Mouse (Mus musculus): ENCODE measurements around the gene Hspb6.

Gene Hspb6

DNA sequence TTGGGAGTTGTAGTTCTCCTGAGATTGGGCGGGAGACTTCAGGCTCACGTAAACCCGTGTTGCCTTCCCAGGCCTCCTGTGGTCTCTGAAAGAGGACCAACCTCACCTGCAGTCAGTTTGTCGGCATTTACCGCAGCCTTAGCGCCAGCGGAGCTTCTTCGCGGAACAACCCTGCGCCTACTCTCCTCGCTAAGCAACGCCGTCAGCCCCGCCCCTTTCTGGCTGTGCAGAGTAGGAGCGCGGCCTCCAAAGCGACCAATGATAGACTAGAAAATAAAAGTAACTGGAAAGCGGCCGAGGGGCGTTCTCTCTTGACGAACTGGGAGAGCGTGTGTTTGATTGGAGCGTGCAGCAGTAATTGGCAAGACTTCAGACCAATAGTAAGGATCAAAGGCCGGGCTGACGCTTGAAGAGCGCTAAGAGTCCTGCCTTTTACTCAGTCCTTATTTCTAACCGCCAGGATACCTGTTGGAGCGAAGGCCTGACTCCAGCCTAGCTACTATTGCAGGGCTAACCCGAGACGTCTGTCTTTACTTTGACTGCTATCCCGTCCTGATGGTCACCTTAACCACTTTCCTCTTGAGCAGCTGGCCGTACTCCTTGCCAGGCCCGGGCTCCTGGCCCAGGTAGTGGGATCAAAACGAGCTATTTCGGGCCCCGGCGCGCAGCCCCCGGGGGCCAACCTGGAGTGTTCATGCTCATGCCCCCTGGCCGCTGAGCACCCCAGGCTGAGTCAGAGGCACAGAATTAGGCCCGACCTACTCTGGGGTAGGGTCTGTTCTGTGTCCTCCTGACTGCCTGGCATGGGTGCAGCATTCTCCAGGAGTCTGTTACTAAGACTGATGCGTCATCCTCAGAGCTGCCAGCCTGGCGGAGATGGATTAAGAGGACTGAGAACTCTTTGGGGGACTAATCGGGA is at the start of gene Hspb6, which contains the start of gene Proser3:
Hspb6 (plus strand) TSS at position 77 of the 919 bp plus-strand sequence.
Proser3 (minus strand) TSS at position 198 of the 919 bp plus-strand sequence.
- in situ Hi-C loops (cut with MboI; ENCODE audit: unreplicated experiment in 2 of 2), result no loop called here

DNA sequence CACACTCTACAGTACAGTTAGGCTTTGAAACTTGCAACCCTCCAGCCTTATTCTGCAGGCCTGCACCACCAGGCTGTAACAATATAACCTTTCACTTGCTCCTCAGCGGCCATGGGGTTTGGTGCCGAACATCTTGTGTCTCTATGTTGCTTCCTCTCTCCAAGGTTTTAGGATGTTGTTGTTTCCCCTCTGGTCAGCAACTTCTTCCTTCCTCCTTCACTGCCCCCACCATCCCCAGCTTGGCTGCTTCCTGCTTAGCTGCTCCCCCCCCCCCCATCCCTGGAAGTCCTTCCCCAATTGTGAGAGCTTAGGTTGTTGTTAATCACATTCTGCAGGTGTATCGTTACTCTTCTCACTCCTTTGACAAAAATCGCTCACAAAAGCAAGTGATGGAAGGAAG is 43.9 kb upstream of the Hspb6 start:
- in situ Hi-C loops (cut with MboI; ENCODE audit: unreplicated experiment in 2 of 2), result no loop called here

DNA sequence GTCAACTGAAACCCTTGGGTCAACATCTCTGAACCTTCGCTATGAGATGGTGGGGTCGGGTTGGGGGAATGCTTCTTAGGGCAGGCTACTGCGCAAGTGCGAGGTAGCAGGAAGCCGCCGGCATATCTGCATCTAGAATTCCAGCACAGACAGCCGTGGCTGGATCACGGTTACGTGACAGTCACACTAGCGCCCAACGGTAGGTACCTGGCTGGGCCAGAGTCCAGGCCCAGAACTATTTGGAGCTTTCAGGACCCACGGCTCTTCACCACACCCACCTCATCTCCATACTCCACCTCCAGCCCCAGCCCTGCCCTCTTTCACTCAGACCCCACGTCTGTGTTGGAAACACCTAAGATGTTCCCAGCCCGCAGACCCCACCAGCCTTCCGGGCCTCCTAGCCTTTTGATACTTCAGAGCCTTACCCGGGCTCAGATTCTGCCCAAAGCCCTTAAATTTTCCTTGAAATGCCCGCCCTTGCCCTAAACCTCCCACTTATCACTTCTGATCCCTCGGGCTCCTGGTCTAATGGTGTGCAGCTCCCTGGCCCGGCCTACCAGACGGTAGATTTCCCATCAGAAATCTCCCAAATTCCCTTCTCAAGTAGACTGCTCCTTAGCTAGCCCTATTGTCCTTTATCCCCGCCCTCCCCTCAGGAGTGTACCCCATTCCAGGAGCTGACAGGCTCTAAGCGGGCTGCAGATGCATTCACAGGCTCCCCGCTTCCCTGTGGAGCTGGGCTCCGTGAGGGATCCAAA is 36.8 kb upstream of the Hspb6 start:
- in situ Hi-C loops (cut with MboI; ENCODE audit: unreplicated experiment in 2 of 2), result no loop called here

DNA sequence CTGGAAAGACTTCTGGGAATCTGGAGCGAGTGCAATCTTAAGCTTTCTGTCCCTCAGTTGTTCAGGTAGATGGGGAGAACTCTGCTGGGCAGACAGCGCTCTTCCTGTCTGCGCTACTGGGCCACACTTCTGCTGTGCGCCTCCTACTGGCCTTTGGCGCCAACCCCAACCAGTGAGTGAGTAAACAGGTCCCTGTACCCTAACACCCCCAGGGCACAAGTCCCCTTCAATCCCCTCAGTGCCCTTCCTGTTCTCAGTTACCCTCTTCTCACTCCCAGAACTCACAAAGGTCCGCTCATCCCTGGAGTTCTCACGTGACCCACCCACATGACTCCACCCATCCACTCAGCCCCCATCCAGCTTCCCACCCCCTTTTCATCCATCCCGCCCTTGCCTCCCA is 33.7 kb upstream of the Hspb6 start:
- in situ Hi-C loops (cut with MboI; ENCODE audit: unreplicated experiment in 2 of 2), result no loop called here

DNA sequence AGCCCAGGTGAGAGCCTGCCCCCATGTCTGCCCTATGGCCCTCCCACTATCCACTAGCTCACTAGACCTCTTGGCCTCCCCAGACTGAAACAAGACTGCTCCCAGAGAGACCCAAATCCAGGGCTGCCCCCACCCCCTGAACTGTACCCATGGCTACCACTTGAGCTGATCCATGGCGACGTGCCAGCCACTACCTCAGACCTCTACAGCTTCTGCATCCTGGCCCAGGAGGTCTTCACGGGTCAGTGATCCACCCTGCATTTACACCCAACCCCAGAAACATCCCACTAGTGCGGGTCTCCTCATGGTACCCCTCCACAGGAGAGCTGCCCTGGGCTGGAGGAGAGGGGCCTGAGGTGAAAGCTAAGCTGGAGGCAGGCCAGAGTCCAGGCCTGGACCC is 31.6 kb upstream of the Hspb6 start:
- in situ Hi-C loops (cut with MboI; ENCODE audit: unreplicated experiment in 2 of 2), result no loop called here

DNA sequence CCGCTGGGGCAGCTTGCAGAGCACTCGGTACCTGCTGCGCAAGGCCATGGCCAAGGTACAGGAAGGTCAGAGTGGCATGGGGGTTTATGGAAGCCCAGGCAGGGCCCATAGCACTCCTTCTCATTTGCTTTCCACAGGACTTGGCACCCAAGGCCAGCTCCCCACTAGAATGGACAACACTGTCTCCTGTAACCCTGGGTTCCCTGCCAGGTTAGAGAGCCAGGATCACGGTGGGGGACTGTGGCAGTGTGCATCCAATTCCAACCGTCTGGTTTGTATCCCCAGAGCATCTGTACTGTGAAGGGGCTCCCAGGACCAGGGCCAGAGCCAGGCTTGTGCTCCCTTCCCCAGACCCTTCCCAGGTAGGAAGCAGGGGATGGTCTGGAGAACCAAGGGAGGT is 31.1 kb upstream of the Hspb6 start:
- in situ Hi-C loops (cut with MboI; ENCODE audit: unreplicated experiment in 2 of 2), result no loop called here

DNA sequence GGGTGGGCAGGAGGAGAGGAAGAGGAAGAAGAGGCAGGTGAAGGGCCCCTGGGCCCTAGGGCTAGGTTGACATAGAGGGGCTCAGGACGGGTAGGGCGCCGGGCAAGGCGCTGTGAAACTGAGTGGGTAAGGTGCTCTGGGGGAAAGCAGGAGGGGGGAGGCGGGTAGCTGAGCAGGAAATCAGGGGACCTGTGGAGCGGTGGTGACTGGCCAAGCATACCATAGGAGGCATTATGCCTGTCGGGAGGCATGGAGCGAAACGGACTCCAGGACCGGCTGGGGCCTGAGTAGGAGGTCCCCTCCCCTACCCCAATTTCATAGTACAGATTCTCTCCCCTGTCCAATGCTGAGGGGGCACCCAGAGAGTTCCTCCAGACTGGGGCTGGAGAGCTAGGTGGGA is 29.1 kb upstream of the Hspb6 start:
- in situ Hi-C loops (cut with MboI; ENCODE audit: unreplicated experiment in 2 of 2), result no loop called here

DNA sequence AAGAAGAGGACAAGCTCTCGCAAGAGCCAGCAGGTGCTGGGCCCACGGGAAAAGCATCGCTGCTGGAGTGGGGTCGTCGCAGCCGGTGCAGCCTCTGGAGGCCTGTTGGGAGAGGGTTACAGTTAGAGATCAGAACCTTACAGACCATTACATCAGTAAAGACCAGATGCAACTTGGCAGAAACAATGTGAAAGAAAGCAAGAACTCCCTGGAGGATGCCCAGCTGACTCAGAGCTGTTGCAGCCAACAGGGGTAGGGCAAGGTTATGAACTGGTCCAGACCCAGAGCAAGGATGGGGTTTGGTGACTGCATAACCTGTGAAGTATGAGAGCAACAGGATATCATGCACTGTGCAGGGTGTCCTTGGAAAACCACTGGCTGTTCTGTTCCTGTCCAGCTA is 27.5 kb upstream of the Hspb6 start:
- in situ Hi-C loops (cut with MboI; ENCODE audit: unreplicated experiment in 2 of 2), result no loop called here

DNA sequence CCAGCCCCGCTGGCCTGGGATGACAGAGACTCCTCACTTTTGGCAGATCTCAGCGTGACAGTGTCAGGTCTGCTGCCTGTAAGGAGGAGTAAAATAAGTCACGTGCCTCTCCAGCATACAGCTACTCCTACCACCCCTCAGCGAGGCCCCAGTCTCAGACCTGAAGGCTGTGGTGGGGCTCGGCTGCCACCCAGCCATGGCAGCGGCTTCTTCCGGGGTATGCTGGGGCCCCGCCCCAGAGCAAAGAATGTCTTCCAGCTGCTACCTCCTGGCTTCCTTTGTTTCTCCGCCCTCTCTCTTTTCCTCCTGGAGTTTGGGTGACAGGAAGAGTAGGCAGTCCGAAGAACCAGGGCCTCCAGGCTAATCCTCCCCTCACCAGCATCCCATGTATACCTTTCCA is 26.0 kb upstream of the Hspb6 start:
- in situ Hi-C loops (cut with MboI; ENCODE audit: unreplicated experiment in 2 of 2), result no loop called here

DNA sequence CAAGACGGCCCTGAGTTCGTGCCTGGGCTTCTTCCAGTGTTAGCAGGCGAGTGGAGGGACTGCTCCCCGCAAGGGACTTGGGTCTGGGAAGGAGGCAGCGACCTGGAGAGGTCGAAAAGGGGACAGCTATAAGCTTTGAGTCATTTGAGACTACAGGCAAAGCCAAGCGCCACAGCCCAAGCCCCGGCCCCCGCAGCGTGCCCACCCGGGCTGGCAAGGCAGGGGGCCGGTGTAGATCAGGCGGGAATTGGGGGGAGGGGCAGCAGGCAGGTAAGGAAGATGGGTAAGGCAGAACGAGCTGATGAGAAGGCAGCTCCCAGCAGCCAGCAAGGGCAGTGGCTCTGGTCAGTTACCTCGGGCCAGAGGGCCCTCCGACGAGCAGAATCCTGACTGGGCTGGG is 25.6 kb upstream of the Hspb6 start:
- in situ Hi-C loops (cut with MboI; ENCODE audit: unreplicated experiment in 2 of 2), result no loop called here

DNA sequence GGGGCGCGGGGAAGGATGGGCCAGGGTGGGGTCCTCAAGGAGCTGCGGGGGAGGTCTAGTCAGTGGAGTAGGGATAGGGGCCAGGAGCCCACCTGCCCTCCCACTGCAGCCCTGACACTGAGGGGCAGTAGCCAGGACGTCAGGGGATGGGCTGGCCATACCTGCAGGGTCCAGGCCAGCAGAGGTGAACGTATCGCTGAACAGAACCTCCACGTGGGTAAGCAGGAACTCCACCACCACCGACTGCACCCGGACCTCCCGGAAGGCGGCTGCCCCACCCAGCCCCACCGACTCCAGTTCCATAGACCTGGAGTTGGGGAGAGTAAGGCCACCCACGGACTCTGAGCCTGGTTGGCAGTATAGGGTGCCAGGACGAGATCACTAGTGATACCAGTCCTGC is 25.0 kb upstream of the Hspb6 start:
- in situ Hi-C loops (cut with MboI; ENCODE audit: unreplicated experiment in 2 of 2), result no loop called here

DNA sequence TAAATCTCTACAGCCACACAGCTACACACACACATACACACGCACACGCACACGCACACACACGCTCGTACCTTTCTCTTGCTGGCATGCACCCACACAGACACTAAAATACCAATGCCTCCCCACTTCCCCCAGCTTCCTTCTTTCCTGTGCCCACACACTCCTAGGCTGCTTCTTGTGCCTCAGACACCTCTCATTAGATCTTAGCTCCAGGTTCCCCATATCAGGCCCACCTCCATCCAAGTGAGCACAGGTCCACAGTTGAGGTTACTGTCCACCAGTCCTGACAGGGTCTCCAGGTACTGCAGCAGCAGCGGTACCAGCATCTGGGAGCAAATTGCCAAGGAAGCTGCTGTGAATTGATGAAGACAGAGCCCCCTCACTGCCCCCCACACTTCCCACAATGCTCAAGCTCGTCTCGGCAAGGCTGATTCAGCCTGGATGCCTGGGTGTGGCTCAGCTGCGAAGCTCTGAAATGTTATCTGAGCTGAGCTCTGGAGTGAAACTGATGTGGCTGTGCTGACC is 20.6 kb upstream of the Hspb6 start:
- in situ Hi-C loops (cut with MboI; ENCODE audit: unreplicated experiment in 2 of 2), result no loop called here

DNA sequence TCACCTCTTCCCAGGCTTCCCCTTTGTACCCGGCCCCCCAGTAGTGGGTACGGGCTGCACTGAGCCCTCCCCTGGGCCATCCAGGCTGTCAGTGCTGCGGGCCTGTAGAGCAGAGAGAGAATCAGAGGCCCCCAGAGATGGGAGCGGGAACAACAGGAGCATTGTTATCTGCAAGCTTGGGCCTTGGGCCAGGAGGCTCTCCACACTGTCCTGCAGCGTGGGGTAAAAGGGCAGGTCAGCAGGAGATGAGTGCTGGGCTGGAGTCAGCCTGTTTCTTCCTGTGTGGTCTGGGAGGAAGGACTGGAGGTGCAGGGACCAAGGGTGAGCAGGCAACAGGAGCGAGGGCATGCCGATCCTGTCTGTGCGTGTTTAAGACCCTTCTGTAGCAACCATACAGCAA is 19.0 kb upstream of the Hspb6 start:
- in situ Hi-C loops (cut with MboI; ENCODE audit: unreplicated experiment in 2 of 2), result no loop called here

DNA sequence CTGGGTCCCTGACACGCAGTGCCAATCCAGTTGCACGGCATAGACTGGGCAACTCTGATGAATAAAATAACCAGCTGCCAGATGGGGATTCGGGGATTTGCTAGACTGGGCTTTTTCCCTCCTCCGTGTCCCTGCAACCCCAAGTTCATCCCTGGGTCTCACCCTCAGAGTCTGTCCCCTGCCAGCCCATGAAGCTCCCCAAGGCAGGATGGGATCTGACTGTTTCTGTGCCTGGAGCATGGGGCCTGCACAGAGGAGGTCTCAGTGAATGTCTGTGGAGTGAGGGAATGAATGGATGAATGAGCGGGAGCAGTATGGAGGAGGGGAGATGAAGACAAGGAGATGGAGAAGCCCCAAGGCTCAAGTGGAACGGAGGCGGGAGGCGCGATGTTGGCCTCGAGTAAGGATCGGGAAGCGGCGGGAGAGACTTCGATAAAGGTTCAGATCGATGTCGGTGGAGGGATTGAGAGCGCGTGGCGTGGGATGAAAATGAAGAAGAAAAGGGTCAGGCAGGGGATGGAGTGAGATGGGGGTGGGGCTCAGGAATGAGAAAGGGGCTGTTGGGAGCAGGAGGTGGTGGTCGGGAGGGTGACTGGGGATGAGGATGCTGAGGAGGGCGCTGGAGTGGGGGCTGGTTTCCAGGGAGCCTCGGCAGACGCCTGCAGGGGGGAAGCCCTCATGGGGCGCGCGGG is 17.9 kb upstream of the Hspb6 start:
- in situ Hi-C loops (cut with MboI; ENCODE audit: unreplicated experiment in 2 of 2), result no loop called here

DNA sequence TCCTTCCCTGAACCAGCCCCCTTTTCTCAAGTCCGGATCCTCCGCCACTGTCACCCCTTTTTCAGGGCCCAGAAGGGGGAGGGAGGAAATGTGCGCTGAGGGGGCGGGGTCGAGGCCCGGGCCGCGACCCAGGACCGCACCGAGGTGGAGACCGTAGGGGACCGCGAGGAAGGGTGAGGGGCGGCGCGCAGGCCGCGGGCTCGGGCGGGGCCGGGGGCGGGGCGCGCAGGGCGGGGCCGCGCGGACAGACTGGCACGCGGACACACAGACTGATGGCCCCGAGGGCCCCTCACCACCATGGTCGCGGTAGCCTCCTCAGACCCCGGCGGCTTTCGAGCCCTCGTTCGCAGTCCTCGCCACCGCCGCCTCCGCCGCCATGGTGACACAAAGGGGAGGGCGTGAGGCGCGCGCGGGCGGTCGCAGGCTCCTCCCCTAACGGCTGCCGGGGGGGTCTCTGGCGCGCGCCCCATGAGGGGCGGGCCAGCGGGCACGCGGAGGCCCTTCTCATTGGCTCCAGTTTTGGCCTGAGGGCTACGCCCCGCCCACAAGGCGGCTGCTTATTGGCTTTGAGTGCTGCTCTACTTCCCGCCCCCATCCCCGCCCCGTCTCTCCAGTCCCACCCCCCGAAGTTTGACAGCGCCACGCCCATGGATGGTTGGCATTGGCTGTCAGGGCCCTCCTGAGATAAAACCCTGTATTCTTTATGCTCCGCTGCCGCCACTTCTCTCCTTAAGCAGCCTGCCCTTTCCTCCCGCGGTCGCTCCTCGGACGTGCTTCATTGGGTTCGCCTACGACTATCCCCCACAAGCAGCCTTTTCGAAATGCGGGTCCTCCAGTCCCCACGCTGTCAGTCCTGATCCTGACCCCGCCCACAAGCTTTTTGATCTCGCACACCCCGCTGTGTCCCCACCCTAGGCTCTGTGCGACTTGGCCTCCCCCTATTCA is 17.1 kb upstream of the Hspb6 start, which contains the start of gene Arhgap33:
Arhgap33 (minus strand) TSS at position 428 of the 945 bp plus-strand sequence.
- in situ Hi-C loops (cut with MboI; ENCODE audit: unreplicated experiment in 2 of 2), result no loop called here

DNA sequence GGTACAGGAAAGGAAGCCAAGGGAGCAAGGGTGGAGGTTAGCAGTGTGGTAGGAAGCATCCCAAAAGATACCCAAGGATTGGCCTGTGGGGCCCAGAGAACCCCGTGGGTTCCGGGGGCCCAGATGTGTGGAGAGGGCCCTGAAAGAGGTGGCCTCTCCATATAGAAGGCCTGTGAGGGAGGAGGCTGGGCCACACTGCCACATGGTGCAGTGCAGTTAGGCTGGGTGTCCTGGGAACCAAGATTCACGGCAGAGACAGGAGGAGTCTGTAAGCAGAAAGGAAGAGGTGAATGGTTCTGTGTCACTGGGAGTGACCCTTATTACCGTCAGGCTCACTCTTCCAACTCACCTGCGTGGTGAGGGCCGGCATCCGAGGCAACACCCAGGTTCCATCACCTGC is 11.4 kb upstream of the Hspb6 start:
- in situ Hi-C loops (cut with MboI; ENCODE audit: unreplicated experiment in 2 of 2), result no loop called here

DNA sequence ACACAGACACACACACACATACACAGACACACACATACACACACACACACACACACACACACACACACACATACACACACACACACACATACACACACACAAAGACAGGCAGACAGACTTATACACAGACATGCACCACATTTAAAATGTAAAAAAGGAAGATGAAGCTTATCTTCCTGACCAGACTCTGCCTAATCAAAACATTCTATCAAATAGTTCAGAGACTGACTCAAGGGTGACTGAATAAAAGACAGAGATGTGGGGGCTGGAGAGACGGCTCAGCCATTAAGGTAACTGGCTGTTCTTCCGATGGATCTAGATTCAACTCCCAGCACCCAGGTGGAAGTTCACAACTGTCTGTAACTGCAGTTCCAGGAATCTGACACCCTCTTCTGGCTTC is 7.7 kb upstream of the Hspb6 start:
- in situ Hi-C loops (cut with MboI; ENCODE audit: unreplicated experiment in 2 of 2), result no loop called here

DNA sequence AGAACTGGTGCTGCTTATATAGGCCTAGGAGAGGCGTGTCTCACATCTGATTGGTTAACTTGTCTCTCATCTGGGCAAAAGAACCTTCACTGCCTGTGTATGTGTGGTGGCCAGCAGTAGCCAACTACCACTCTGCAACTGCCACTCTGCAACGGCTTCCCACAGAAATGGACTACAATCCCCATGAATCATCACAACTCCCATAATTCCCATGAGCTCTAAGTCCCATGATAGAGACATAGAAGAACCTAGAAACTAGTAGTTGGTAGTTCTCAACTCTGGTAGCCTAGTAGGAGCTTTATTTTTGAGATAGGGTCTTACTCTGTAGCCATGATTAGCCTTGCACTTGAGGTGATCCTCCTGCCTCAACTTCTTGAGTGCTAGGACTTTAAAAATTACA is 2.1 kb upstream of the Hspb6 start:
- in situ Hi-C loops (cut with MboI; ENCODE audit: unreplicated experiment in 2 of 2), result loop anchor here in 1 of 2 experiments (5.0 kb wide), 1 partner anchor 58 kb away; the partner anchor contains the start of gene Prodh2

DNA sequence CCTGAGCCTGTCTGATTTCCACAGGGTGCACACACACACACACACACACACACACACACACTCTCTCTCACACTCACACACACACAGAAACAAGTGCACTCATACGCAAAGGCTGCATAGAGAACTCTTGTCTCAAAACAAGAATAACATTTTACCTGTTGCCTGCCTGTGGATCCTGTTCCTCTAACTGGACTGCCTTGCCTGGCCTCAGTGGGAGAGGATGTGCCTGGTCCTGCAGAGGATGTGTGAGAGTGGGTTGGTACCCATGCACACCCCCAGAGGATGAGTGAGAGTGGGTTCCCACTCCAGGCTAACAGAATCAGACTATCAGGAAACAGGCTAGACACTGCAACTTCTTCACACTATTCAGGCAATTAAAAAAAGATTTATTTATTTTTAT is 1.4 kb upstream of the Hspb6 start:
- in situ Hi-C loops (cut with MboI; ENCODE audit: unreplicated experiment in 2 of 2), result no loop called here

All from v-Abl transformed pro-B cells (cell line).